Mouse (Mus musculus): ENCODE measurements around the gene Olfr725. TPM values are rescaled to one million over a fixed set of nuclear protein-coding genes. Genes with fewer than 3 reads are reported as not detected.

Gene Olfr725
- total RNA-seq (2014; rRNA removed; ENCODE audit: low replicate concordance) (not detected in 2 replicates), polyA plus RNA-seq (2015; fragmentation: Nextera tagmentation; extraction: Ambion mirVana) (not detected in 2 replicates)

GRCm38 (mm10) chr14:50040275-50040674 lies at the start of gene Olfr725:
Gene Olfr725 (minus strand): TSS chr14:50040375.
- no peak for ATAC-seq (ENCODE audit: insufficient read depth, low read depth)

GRCm38 (mm10) chr14:50062733-50063104 lies 22.5 kb upstream of the Olfr725 start:
- TF ChIP-seq CTCF (IDR thresholded peaks at IDR 0.05; ENCODE audit: low read depth) = no peak
- no peak for TF ChIP-seq EP300 (IDR thresholded peaks at IDR 0.05; ENCODE audit: low read depth)
- Histone ChIP-seq H3K9me3 (replicated peaks; ENCODE audit: control insufficient read depth, low read length) (no peaks in the 10 kb centered on the region), H3K4me2 (ENCODE audit: low read depth, low read length) (peak overlapping the region; percentile 99), H3K36me3 (replicated peaks; ENCODE audit: control insufficient read depth, insufficient read depth, low read length) (no peaks in the 10 kb centered on the region), H3K27me3 (ENCODE audit: control insufficient read depth, insufficient read depth, low read length) (no peaks in the 10 kb centered on the region), H3K27ac (ENCODE audit: low read depth) (no peak overlapping the region), H3K9ac (replicated peaks; ENCODE audit: low read depth, low read length) (no peak overlapping the region), H3K4me3 (ENCODE audit: low read depth, low read length) (peak overlapping the region; percentile 74), H3K4me1 (ENCODE audit: control insufficient read depth, insufficient read depth) (no peaks in the 10 kb centered on the region)
- 1% methylated on average over 4 of the region's 4 CpGs for WGBS
- DNase-seq (ENCODE audit: low spot score) (no peak), ATAC-seq (ENCODE audit: insufficient read depth, low read depth) (peak; percentile 32; the same call in 1 of the 2 replicates)

More at GRCm38 (mm10) chr14:50040275-50040674, at the start of gene Olfr725:
- Histone ChIP-seq H3K36me3 (replicated peaks; ENCODE audit: control insufficient read depth, insufficient read depth, low read length) (no peaks in the 10 kb centered on the region), H3K9me3 (replicated peaks; ENCODE audit: control insufficient read depth, low read length) (no peaks in the 10 kb centered on the region), H3K27ac (ENCODE audit: low read depth) (no peak within 1 kb of the TSS), H3K4me3 (ENCODE audit: low read depth, low read length) (no peak within 1 kb of the TSS), H3K27me3 (ENCODE audit: control insufficient read depth, insufficient read depth, low read length) (no peaks in the 10 kb centered on the region), H3K4me2 (ENCODE audit: low read depth, low read length) (no peak within 1 kb of the TSS), H3K9ac (replicated peaks; ENCODE audit: low read depth, low read length) (no peak within 1 kb of the TSS), H3K4me1 (ENCODE audit: control insufficient read depth, insufficient read depth) (no peaks in the 10 kb centered on the region)
- no peak for DNase-seq (ENCODE audit: low spot score)
- TF ChIP-seq EP300 (IDR thresholded peaks at IDR 0.05; ENCODE audit: low read depth) (no peak), CTCF (IDR thresholded peaks at IDR 0.05; ENCODE audit: low read depth) (no peak)

- Histone ChIP-seq H3K27me3 (ENCODE audit: control insufficient read depth, insufficient read depth, low read length) (no peaks in the 10 kb centered on the region), H3K9ac (replicated peaks; ENCODE audit: low read depth, low read length) (peak overlapping the region; percentile 48), H3K36me3 (replicated peaks; ENCODE audit: control insufficient read depth, insufficient read depth, low read length) (no peaks in the 10 kb centered on the region), H3K9me3 (replicated peaks; ENCODE audit: control insufficient read depth, low read length) (no peaks in the 10 kb centered on the region), H3K4me1 (ENCODE audit: control insufficient read depth, insufficient read depth) (no peaks in the 10 kb centered on the region), H3K27ac (ENCODE audit: low read depth) (peak overlapping the region; percentile 35; the same call in 1 of the 2 replicates), H3K4me2 (ENCODE audit: low read depth, low read length) (peak overlapping the region; percentile 99), H3K4me3 (ENCODE audit: low read depth, low read length) (peak overlapping the region; percentile 74)
- DNase-seq (ENCODE audit: low spot score) = peak; percentile 73
- TF ChIP-seq EP300 (IDR thresholded peaks at IDR 0.05; ENCODE audit: low read depth) = no peak
- peak; percentile 52 for TF ChIP-seq CTCF (IDR thresholded peaks at IDR 0.05; ENCODE audit: low read depth)
- peak; percentile 94 for ATAC-seq (ENCODE audit: insufficient read depth, low read depth)
- 2% methylated on average over 52 of the region's 52 CpGs for WGBS
Measured at GRCm38 (mm10) chr14:50061955-50062732, 22.0 kb upstream of the Olfr725 start.

GRCm38 (mm10) chr14:50061590-50061954 lies 21.4 kb upstream of the Olfr725 start:
- Histone ChIP-seq H3K4me3 (ENCODE audit: low read depth, low read length) (peak overlapping the region; percentile 74), H3K4me2 (ENCODE audit: low read depth, low read length) (peak overlapping the region; percentile 99), H3K9me3 (replicated peaks; ENCODE audit: control insufficient read depth, low read length) (no peaks in the 10 kb centered on the region), H3K9ac (replicated peaks; ENCODE audit: low read depth, low read length) (no peak overlapping the region), H3K27ac (ENCODE audit: low read depth) (no peak overlapping the region), H3K27me3 (ENCODE audit: control insufficient read depth, insufficient read depth, low read length) (no peaks in the 10 kb centered on the region), H3K4me1 (ENCODE audit: control insufficient read depth, insufficient read depth) (no peaks in the 10 kb centered on the region), H3K36me3 (replicated peaks; ENCODE audit: control insufficient read depth, insufficient read depth, low read length) (no peaks in the 10 kb centered on the region)
- DNase-seq (ENCODE audit: low spot score) (no peak), ATAC-seq (ENCODE audit: insufficient read depth, low read depth) (no peak)
- WGBS = 0% methylated on average over 10 of the region's 13 CpGs
- TF ChIP-seq EP300 (IDR thresholded peaks at IDR 0.05; ENCODE audit: low read depth) = no peak
- TF ChIP-seq CTCF (IDR thresholded peaks at IDR 0.05; ENCODE audit: low read depth) = no peak

GRCm38 (mm10) chr14:50061179-50061578 lies 21.0 kb upstream of the Olfr725 start:
- Histone ChIP-seq H3K9me3 (replicated peaks; ENCODE audit: control insufficient read depth, low read length) (no peaks in the 10 kb centered on the region), H3K4me3 (ENCODE audit: low read depth, low read length) (peak overlapping the region; percentile 74), H3K4me2 (ENCODE audit: low read depth, low read length) (peak overlapping the region; percentile 99), H3K27ac (ENCODE audit: low read depth) (no peak overlapping the region), H3K27me3 (ENCODE audit: control insufficient read depth, insufficient read depth, low read length) (no peaks in the 10 kb centered on the region), H3K36me3 (replicated peaks; ENCODE audit: control insufficient read depth, insufficient read depth, low read length) (no peaks in the 10 kb centered on the region), H3K4me1 (ENCODE audit: control insufficient read depth, insufficient read depth) (no peaks in the 10 kb centered on the region), H3K9ac (replicated peaks; ENCODE audit: low read depth, low read length) (no peak overlapping the region)
- ATAC-seq (ENCODE audit: insufficient read depth, low read depth) (no peak), DNase-seq (ENCODE audit: low spot score) (no peak)
- WGBS = 18% methylated on average over 11 of the region's 11 CpGs
- no peak for TF ChIP-seq EP300 (IDR thresholded peaks at IDR 0.05; ENCODE audit: low read depth)
- no peak for TF ChIP-seq CTCF (IDR thresholded peaks at IDR 0.05; ENCODE audit: low read depth)

Measured in heart, postnatal 0 days (tissue).